Mouse (Mus musculus): ENCODE measurements around the gene Kbtbd13. TPM values are rescaled to one million over a fixed set of nuclear protein-coding genes. Genes with fewer than 3 reads are reported as not detected.

Gene Kbtbd13
- polyA plus RNA-seq (2015; fragmentation: Nextera tagmentation; extraction: Ambion mirVana) = 2.2 TPM in 2 replicates

GRCm38 (mm10) chr9:65391613-65391964 is at the start of gene Kbtbd13:
Kbtbd13 (minus strand) TSS chr9:65391652.
- 31% methylated on average over 8 of the region's 8 CpGs for WGBS
- peak within 1 kb of the TSS; percentile 67 for H3K4me2 ChIP-seq
- H3K9ac ChIP-seq = peak within 1 kb of the TSS; percentile 31
- no peak within 1 kb of the TSS for H3K27ac ChIP-seq
- no peaks in the 10 kb centered on the region for H3K36me3 ChIP-seq
- H3K4me3 ChIP-seq (replicated peaks) = peak within 1 kb of the TSS; percentile 48
- no peak for ATAC-seq (replicated peaks; ENCODE audit: low FRiP score)
- H3K9me3 ChIP-seq (replicated peaks) = no peaks in the 10 kb centered on the region
- peaks cover 18% of the 10 kb centered on the region for H3K4me1 ChIP-seq
- peaks cover 36% of the 10 kb centered on the region for H3K27me3 ChIP-seq

GRCm38 (mm10) chr9:65435671-65436301 is 44.3 kb upstream of the Kbtbd13 start, which contains the start of gene Mtfmt:
Mtfmt (plus strand) TSS chr9:65435782.
- peak; percentile 90 for ATAC-seq (replicated peaks; ENCODE audit: low FRiP score)
- peaks cover 19% of the 10 kb centered on the region for H3K36me3 ChIP-seq
- 0 out of 2 replicates have a peak within 1 kb of the TSS, but pooled peaks have one; percentile 29 for H3K27ac ChIP-seq
- peaks cover 8% of the 10 kb centered on the region for H3K4me1 ChIP-seq
- H3K4me3 ChIP-seq (replicated peaks) = peak within 1 kb of the TSS; percentile 92
- no peaks in the 10 kb centered on the region for H3K9me3 ChIP-seq (replicated peaks)
- peak within 1 kb of the TSS; percentile 83 for H3K9ac ChIP-seq
- under 1% methylated on average over 53 of the region's 54 CpGs for whole genome bisulfite sequencing
- no peaks in the 10 kb centered on the region for H3K27me3 ChIP-seq
- peak within 1 kb of the TSS; percentile 73 for H3K4me2 ChIP-seq

GRCm38 (mm10) chr9:65435211-65435610 is 43.8 kb upstream of the Kbtbd13 start:
- Histone ChIP-seq H3K4me1 (peaks cover 8% of the 10 kb centered on the region), H3K27ac (no peak overlapping the region), H3K9ac (no peak overlapping the region), H3K27me3 (no peaks in the 10 kb centered on the region), H3K4me2 (peak overlapping the region; percentile 73; the same call in 1 of the 2 replicates), H3K4me3 (replicated peaks) (peak overlapping the region; percentile 92; the same call in 1 of the 2 replicates), H3K9me3 (replicated peaks) (no peaks in the 10 kb centered on the region), H3K36me3 (peaks cover 13% of the 10 kb centered on the region)
- peak; percentile 55 for ATAC-seq (replicated peaks; ENCODE audit: low FRiP score)
- WGBS = 65% methylated on average over 4 of the region's 4 CpGs

- Histone ChIP-seq H3K9me3 (replicated peaks) (no peaks in the 10 kb centered on the region), H3K4me1 (peaks cover 8% of the 10 kb centered on the region), H3K9ac (no peak overlapping the region), H3K36me3 (peaks cover 5% of the 10 kb centered on the region), H3K27me3 (no peaks in the 10 kb centered on the region), H3K4me2 (no peak overlapping the region), H3K4me3 (replicated peaks) (no peak overlapping the region), H3K27ac (no peak overlapping the region)
- 71% methylated on average over 5 of the region's 5 CpGs for WGBS
- ATAC-seq (replicated peaks; ENCODE audit: low FRiP score) = no peak
Measured at GRCm38 (mm10) chr9:65434140-65434539, 42.7 kb upstream of the Kbtbd13 start.

- ATAC-seq (replicated peaks; ENCODE audit: low FRiP score) = no peak
- H3K4me2 ChIP-seq = no peak overlapping the region
Measured at GRCm38 (mm10) chr9:65432236-65432635, 40.8 kb upstream of the Kbtbd13 start.

DNA sequence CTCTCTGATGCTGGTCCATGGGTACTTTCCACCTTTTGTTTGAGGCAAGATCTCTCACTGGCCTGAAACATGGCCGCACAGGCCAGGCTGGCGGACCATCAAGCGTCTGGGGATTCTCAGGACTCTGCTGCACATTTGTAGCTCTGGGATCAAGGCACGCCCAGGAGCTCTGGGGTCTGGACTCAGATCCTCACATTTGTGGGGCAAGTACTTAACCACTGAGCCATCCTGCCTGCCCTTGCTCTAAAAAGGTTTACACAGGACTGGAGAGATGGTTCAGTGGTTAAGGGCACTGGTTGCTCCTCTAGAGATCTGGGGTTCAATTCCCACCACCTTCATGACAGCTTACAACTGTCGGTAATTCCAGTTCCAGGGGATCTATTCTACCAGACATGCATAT is 39.5 kb upstream of the Kbtbd13 start:
- no peak for ATAC-seq (replicated peaks; ENCODE audit: low FRiP score)
- H3K36me3 ChIP-seq = no peaks in the 10 kb centered on the region
- H3K4me2 ChIP-seq = no peak overlapping the region
- no peak overlapping the region for H3K4me3 ChIP-seq (replicated peaks)
- no peaks in the 10 kb centered on the region for H3K4me1 ChIP-seq
- H3K27ac ChIP-seq = no peak overlapping the region
- H3K9ac ChIP-seq = no peak overlapping the region
- H3K27me3 ChIP-seq = no peaks in the 10 kb centered on the region
- H3K9me3 ChIP-seq (replicated peaks) = no peaks in the 10 kb centered on the region
- WGBS = 90% methylated on average over 5 of the region's 5 CpGs

More at GRCm38 (mm10) chr9:65432236-65432635, 40.8 kb upstream of the Kbtbd13 start:
- WGBS = 1% methylated on average over 3 of the region's 3 CpGs
- Histone ChIP-seq H3K27ac (no peak overlapping the region), H3K4me1 (peaks cover 8% of the 10 kb centered on the region), H3K27me3 (no peaks in the 10 kb centered on the region), H3K4me3 (replicated peaks) (no peak overlapping the region), H3K9me3 (replicated peaks) (no peaks in the 10 kb centered on the region), H3K36me3 (no peaks in the 10 kb centered on the region), H3K9ac (no peak overlapping the region)

- Histone ChIP-seq H3K9me3 (replicated peaks) (no peaks in the 10 kb centered on the region), H3K27me3 (no peaks in the 10 kb centered on the region)
- ATAC-seq (replicated peaks; ENCODE audit: low FRiP score) = no peak
Measured at GRCm38 (mm10) chr9:65430401-65430800, 38.9 kb upstream of the Kbtbd13 start.

DNA sequence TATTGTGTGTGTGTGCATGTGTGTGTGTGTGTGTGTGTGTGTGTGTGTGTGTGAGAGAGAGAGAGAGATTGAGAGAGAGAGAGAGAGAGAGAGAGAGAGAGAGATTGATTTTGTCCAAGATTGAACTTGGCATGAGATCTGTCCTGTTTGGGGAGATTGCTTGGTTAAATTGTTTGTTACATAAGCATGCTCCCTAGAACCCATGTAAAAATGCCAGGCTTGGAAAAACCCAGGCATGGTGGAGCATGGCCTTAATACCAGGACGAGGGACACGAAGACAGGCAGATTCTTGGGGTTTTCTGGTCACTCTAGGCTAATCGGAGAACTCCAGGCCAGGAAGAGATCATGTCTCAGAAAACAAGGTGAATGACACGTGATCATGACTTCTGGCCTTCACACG is 36.6 kb upstream of the Kbtbd13 start:
- 83% methylated on average over 5 of the region's 5 CpGs for WGBS
- no peaks in the 10 kb centered on the region for H3K9me3 ChIP-seq (replicated peaks)
- no peaks in the 10 kb centered on the region for H3K36me3 ChIP-seq
- ATAC-seq (replicated peaks; ENCODE audit: low FRiP score) = no peak
- H3K4me2 ChIP-seq = no peak overlapping the region
- peak overlapping the region; percentile 41; the same call in 1 of the 2 replicates for H3K27ac ChIP-seq
- no peak overlapping the region for H3K9ac ChIP-seq
- no peaks in the 10 kb centered on the region for H3K4me1 ChIP-seq
- no peak overlapping the region for H3K4me3 ChIP-seq (replicated peaks)
- no peaks in the 10 kb centered on the region for H3K27me3 ChIP-seq

More at GRCm38 (mm10) chr9:65430401-65430800, 38.9 kb upstream of the Kbtbd13 start:
- H3K4me3 ChIP-seq (replicated peaks) = no peak overlapping the region
- no peaks in the 10 kb centered on the region for H3K4me1 ChIP-seq
- H3K4me2 ChIP-seq = no peak overlapping the region
- H3K36me3 ChIP-seq = no peaks in the 10 kb centered on the region
- no peak overlapping the region for H3K27ac ChIP-seq
- no peak overlapping the region for H3K9ac ChIP-seq

GRCm38 (mm10) chr9:65427511-65427910 is 36.1 kb upstream of the Kbtbd13 start:
- Histone ChIP-seq H3K4me1 (no peaks in the 10 kb centered on the region), H3K27me3 (no peaks in the 10 kb centered on the region), H3K9me3 (replicated peaks) (no peaks in the 10 kb centered on the region), H3K4me3 (replicated peaks) (no peak overlapping the region), H3K36me3 (no peaks in the 10 kb centered on the region), H3K4me2 (no peak overlapping the region), H3K9ac (no peak overlapping the region), H3K27ac (0 out of 2 replicates have a peak overlapping the region, but pooled peaks have one; percentile 41)
- ATAC-seq (replicated peaks; ENCODE audit: low FRiP score) = peak; percentile 49
- 46% methylated on average over 2 of the region's 2 CpGs for WGBS

GRCm38 (mm10) chr9:65424393-65424792 is 32.9 kb upstream of the Kbtbd13 start:
- Histone ChIP-seq H3K4me2 (no peak overlapping the region), H3K4me3 (replicated peaks) (no peak overlapping the region), H3K4me1 (no peaks in the 10 kb centered on the region), H3K9ac (no peak overlapping the region), H3K9me3 (replicated peaks) (no peaks in the 10 kb centered on the region), H3K36me3 (no peaks in the 10 kb centered on the region), H3K27ac (no peak overlapping the region), H3K27me3 (no peaks in the 10 kb centered on the region)
- 30% methylated on average over 3 of the region's 3 CpGs for WGBS
- ATAC-seq (replicated peaks; ENCODE audit: low FRiP score) = no peak

- no peak within 1 kb of the TSS for H3K9ac ChIP-seq
- WGBS = 70% methylated on average over 11 of the region's 11 CpGs
- H3K4me2 ChIP-seq = no peak within 1 kb of the TSS
- no peak within 1 kb of the TSS for H3K4me3 ChIP-seq (replicated peaks)
- H3K4me1 ChIP-seq = no peaks in the 10 kb centered on the region
- H3K27ac ChIP-seq = peak within 1 kb of the TSS; percentile 59
- H3K27me3 ChIP-seq = no peaks in the 10 kb centered on the region
- no peak for ATAC-seq (replicated peaks; ENCODE audit: low FRiP score)
- H3K9me3 ChIP-seq (replicated peaks) = no peaks in the 10 kb centered on the region
- no peaks in the 10 kb centered on the region for H3K36me3 ChIP-seq
Measured at GRCm38 (mm10) chr9:65422760-65423501, 31.5 kb upstream of the Kbtbd13 start, which contains the start of gene Slc51b. Slc51b (minus strand) TSS chr9:65422955.

DNA sequence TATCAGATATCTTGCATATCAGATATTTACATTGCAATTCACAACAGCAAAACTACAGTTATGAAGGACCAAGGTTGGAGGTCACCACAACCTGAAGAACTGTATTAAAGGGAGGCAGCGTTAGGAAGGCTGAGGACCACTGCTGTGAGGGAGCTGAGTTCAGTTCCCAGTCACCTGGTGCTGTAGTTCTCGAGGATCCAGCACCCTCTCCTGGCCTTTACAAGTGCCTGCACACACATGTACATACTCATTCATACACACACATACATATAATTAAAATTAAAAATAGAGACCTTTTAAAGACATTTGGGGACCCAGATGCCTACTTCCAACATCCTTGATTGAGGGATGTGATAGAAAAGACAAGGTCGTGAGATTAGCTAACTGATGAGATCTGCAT is 28.2 kb upstream of the Kbtbd13 start:
- no peak overlapping the region for H3K9ac ChIP-seq
- no peak for ATAC-seq (replicated peaks; ENCODE audit: low FRiP score)
- no peak overlapping the region for H3K27ac ChIP-seq
- no peaks in the 10 kb centered on the region for H3K4me1 ChIP-seq
- 69% methylated on average over 3 of the region's 3 CpGs for WGBS
- H3K27me3 ChIP-seq = no peaks in the 10 kb centered on the region
- no peaks in the 10 kb centered on the region for H3K9me3 ChIP-seq (replicated peaks)
- no peak overlapping the region for H3K4me2 ChIP-seq
- H3K36me3 ChIP-seq = no peaks in the 10 kb centered on the region
- H3K4me3 ChIP-seq (replicated peaks) = no peak overlapping the region
